Mouse (Mus musculus): ENCODE measurements around the gene Gas2l1. TPM values are rescaled to one million over a fixed set of nuclear protein-coding genes. Genes with fewer than 3 reads are reported as not detected.
A peak's percentile ranks its signal among the peaks of the same experiment; 100 is the strongest.

Gas2l1 gene
- 14.9 TPM in 2 replicates for polyA plus RNA-seq (2015; fragmentation: Nextera tagmentation; extraction: Ambion mirVana)

DNA sequence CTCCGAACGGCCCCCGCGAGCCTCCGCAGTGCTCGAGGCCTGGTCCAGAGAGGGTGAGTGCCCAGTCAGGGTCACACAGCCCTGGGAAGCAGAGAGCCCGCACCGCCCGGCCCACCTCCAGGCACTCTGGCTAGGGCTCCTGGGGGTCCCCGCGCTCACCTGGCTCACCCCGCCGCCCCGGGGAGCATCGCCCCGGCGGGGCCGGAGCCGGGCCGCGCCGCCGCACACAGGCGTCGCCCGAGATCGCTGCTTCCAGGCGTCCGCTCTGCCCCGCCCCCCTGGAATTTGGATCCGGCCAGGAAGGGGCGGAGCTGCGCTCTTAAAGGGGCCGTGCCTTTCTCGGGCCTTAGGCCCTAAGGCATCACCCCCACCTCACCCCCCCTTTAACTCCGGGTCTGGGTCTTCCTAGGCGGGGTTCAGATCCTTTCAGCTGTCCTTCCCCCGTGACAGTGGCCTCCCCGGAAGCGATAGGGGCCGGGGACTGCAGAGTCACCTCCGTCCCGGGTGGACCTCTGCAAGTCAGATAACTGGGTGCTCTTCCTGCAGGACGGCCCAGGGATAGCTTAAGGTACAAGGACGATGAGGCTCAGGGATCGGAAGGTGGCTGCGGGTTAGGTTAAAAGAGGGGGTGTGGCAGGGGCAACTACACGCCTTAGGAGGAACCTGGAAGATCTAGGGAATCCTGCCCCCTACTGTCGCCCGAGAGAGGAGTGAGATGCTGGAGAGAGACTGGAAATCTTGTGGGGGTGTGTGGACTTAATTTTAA, at the start of gene Gas2l1:
TSS of gene Gas2l1 (minus strand) at position 272 of the 766 bp plus-strand sequence.
- H3K27ac ChIP-seq (ENCODE audit: low read depth): peak within 1 kb of the TSS; percentile 50
- WGBS (ENCODE audit: insufficient replicate concordance): under 1% methylated on average over 50 of the region's 50 CpGs
- peak within 1 kb of the TSS; percentile 76 for H3K9ac ChIP-seq (replicated peaks)
- ATAC-seq (peak; percentile 71), DNase-seq (peak; percentile 90)
- H3K9me3 ChIP-seq (ENCODE audit: low read length): no peaks in the 10 kb centered on the region
- H3K4me3 ChIP-seq (ENCODE audit: low read depth, low read length): peak within 1 kb of the TSS; percentile 64
- H3K36me3 ChIP-seq (replicated peaks; ENCODE audit: insufficient read depth, low read length): peaks cover 19% of the 10 kb centered on the region
- peak; percentile 74 for TF ChIP-seq CTCF (IDR thresholded peaks at IDR 0.05; ENCODE audit: low read depth)
- TF ChIP-seq EP300 (IDR thresholded peaks at IDR 0.05; ENCODE audit: low read depth): no peak
- peaks cover 45% of the 10 kb centered on the region for H3K27me3 ChIP-seq (ENCODE audit: insufficient read depth, low read length)
- H3K4me2 ChIP-seq (ENCODE audit: low read depth, low read length): peak within 1 kb of the TSS; percentile 99
- peaks cover 31% of the 10 kb centered on the region for H3K4me1 ChIP-seq (ENCODE audit: insufficient read depth)

DNA sequence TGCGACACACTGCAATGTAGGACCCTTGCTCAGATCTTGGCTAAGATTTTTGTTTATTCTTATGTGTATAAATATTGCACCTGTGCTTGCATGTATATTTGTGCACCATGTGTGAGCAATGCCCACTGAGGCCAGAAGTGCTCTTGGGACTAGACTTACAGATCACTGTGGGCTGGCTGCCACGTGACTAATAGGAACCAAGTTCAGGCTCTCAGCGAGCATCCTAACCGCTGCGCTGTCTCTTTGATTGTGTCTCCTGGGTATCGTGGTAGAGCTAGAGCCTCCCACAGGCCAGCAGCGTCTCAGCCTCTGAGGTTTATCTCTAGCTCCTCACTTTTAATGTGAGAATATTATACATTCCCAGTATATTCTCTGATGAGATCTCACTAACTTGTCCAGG, 48.5 kb upstream of the Gas2l1 start:
- DNase-seq (no peak), ATAC-seq (no peak)
- no peaks in the 10 kb centered on the region for H3K27me3 ChIP-seq (ENCODE audit: insufficient read depth, low read length)
- H3K4me3 ChIP-seq (ENCODE audit: low read depth, low read length): no peak overlapping the region
- H3K4me2 ChIP-seq (ENCODE audit: low read depth, low read length): no peak overlapping the region
- no peaks in the 10 kb centered on the region for H3K4me1 ChIP-seq (ENCODE audit: insufficient read depth)
- no peaks in the 10 kb centered on the region for H3K36me3 ChIP-seq (replicated peaks; ENCODE audit: insufficient read depth, low read length)
- H3K9ac ChIP-seq (replicated peaks): no peak overlapping the region
- H3K9me3 ChIP-seq (ENCODE audit: low read length): no peaks in the 10 kb centered on the region
- 78% methylated on average over 7 of the region's 7 CpGs for WGBS (ENCODE audit: insufficient replicate concordance)
- TF ChIP-seq EP300 (IDR thresholded peaks at IDR 0.05; ENCODE audit: low read depth): no peak
- no peak for TF ChIP-seq CTCF (IDR thresholded peaks at IDR 0.05; ENCODE audit: low read depth)
- no peak overlapping the region for H3K27ac ChIP-seq (ENCODE audit: low read depth)

DNA sequence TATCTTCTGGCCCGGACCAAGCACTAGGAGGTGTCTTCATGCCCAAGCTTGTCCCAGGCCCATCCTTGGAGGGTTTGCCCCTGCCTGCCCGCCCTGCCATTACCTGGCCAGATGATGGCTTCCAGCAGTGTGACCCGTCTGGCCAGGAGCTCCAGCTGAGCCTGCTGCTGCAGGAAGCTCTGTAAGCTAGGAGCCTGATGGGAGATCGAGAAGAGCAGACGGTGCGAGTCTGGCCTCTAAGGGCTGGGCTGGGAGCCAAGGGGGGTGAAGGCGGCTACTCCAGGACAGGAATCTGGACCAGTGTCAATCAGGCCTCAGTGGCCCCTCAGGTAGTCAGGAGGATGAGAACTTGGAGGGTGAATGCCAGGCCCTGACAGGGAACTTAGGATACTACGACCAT, 44.3 kb upstream of the Gas2l1 start:
- Histone ChIP-seq H3K27ac (ENCODE audit: low read depth) (no peak overlapping the region), H3K9me3 (ENCODE audit: low read length) (no peaks in the 10 kb centered on the region), H3K4me1 (ENCODE audit: insufficient read depth) (no peaks in the 10 kb centered on the region), H3K27me3 (ENCODE audit: insufficient read depth, low read length) (no peaks in the 10 kb centered on the region), H3K36me3 (replicated peaks; ENCODE audit: insufficient read depth, low read length) (0 out of 2 replicates have a peak, but pooled peaks cover 5% of the 10 kb centered on the region), H3K4me2 (ENCODE audit: low read depth, low read length) (no peak overlapping the region), H3K9ac (replicated peaks) (no peak overlapping the region), H3K4me3 (ENCODE audit: low read depth, low read length) (no peak overlapping the region)
- TF ChIP-seq EP300 (IDR thresholded peaks at IDR 0.05; ENCODE audit: low read depth): no peak
- TF ChIP-seq CTCF (IDR thresholded peaks at IDR 0.05; ENCODE audit: low read depth): no peak
- DNase-seq: no peak
- WGBS (ENCODE audit: insufficient replicate concordance): 71% methylated on average over 8 of the region's 8 CpGs
- no peak for ATAC-seq

DNA sequence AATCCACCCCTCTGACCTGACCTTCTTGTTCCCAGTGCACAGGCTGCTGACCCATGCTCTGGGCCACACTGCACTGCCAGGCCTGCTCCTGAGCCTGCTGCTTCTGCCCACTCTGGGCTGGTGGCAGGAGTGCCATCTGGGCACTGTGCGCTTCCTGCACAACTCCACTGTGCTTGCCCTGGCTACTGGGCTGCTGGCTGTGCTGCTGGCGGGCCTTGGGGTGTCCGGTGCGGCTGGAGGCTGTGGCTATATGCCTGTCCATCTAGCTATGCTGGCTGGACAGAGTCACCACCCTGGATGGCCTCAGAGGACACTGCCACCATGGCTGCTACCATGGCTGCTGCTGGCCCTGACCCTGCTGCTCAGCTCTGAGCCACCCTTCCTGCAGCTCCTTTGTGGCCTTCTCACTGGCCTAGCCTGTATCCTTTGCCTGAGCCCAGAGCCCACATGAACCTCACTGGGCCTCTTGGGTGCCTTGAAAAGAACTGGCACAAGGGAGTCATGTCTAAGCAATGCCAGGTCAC, 38.9 kb upstream of the Gas2l1 start:
- no peak for TF ChIP-seq EP300 (IDR thresholded peaks at IDR 0.05; ENCODE audit: low read depth)
- TF ChIP-seq CTCF (IDR thresholded peaks at IDR 0.05; ENCODE audit: low read depth): no peak
- Histone ChIP-seq H3K9ac (replicated peaks) (no peak overlapping the region), H3K27ac (ENCODE audit: low read depth) (no peak overlapping the region), H3K27me3 (ENCODE audit: insufficient read depth, low read length) (no peaks in the 10 kb centered on the region), H3K9me3 (ENCODE audit: low read length) (no peaks in the 10 kb centered on the region), H3K4me1 (ENCODE audit: insufficient read depth) (peaks cover 6% of the 10 kb centered on the region), H3K4me3 (ENCODE audit: low read depth, low read length) (no peak overlapping the region), H3K4me2 (ENCODE audit: low read depth, low read length) (no peak overlapping the region), H3K36me3 (replicated peaks; ENCODE audit: insufficient read depth, low read length) (0 out of 2 replicates have a peak, but pooled peaks cover 14% of the 10 kb centered on the region)
- no peak for ATAC-seq
- DNase-seq: no peak
- 91% methylated on average over 4 of the region's 4 CpGs for WGBS (ENCODE audit: insufficient replicate concordance)

DNA sequence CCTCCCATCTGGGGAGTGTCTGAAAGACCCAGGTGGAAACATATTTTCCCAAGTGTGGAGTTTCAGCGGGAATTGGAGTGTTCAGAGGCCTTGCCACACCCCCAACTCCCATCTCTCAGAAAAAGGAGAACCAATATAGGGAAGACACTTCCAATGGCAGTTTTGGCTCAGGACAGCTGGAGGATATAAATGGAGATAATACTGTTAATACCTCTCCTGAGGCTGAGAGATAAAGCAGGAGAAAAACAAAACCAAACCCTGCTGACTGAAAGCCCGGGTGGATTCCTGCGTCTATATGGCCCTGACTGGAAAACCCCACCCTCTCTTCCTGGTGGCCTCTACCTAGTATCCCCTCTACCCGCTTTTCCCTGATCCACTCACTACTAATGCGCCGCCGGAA, 37.3 kb upstream of the Gas2l1 start:
- ATAC-seq: no peak
- WGBS (ENCODE audit: insufficient replicate concordance): 64% methylated on average over 7 of the region's 7 CpGs
- Histone ChIP-seq H3K27me3 (ENCODE audit: insufficient read depth, low read length) (no peaks in the 10 kb centered on the region), H3K9me3 (ENCODE audit: low read length) (no peaks in the 10 kb centered on the region), H3K36me3 (replicated peaks; ENCODE audit: insufficient read depth, low read length) (0 out of 2 replicates have a peak, but pooled peaks cover 14% of the 10 kb centered on the region), H3K27ac (ENCODE audit: low read depth) (no peak overlapping the region), H3K4me2 (ENCODE audit: low read depth, low read length) (no peak overlapping the region), H3K4me1 (ENCODE audit: insufficient read depth) (peaks cover 6% of the 10 kb centered on the region), H3K4me3 (ENCODE audit: low read depth, low read length) (no peak overlapping the region), H3K9ac (replicated peaks) (no peak overlapping the region)
- DNase-seq: no peak
- no peak for TF ChIP-seq CTCF (IDR thresholded peaks at IDR 0.05; ENCODE audit: low read depth)
- TF ChIP-seq EP300 (IDR thresholded peaks at IDR 0.05; ENCODE audit: low read depth): peak; percentile 82

DNA sequence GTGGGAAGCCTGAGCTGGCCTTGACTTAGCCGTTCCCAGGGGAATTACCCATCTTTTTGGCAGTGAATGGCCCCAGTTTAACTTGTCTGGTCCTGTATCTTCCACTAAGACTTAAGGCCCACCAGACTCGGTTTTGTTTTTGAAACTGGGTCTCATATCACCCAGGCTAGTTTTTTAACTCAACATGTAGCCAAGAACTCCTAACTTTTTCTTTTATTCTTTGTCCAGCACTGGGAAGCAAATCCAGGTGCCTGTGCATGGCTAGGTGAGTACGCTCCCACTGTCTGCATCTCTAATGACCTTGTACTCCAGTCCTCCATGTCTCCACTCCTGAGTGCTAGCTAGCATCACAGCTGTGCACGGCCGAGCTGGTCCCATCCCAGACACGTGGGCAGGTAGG, 36.5 kb upstream of the Gas2l1 start:
- no peak for ATAC-seq
- no peak for TF ChIP-seq EP300 (IDR thresholded peaks at IDR 0.05; ENCODE audit: low read depth)
- TF ChIP-seq CTCF (IDR thresholded peaks at IDR 0.05; ENCODE audit: low read depth): no peak
- H3K27ac ChIP-seq (ENCODE audit: low read depth): no peak overlapping the region
- peaks cover 8% of the 10 kb centered on the region for H3K4me1 ChIP-seq (ENCODE audit: insufficient read depth)
- H3K4me3 ChIP-seq (ENCODE audit: low read depth, low read length): no peak overlapping the region
- 80% methylated on average over 6 of the region's 6 CpGs for WGBS (ENCODE audit: insufficient replicate concordance)
- no peaks in the 10 kb centered on the region for H3K27me3 ChIP-seq (ENCODE audit: insufficient read depth, low read length)
- H3K36me3 ChIP-seq (replicated peaks; ENCODE audit: insufficient read depth, low read length): 0 out of 2 replicates have a peak, but pooled peaks cover 14% of the 10 kb centered on the region
- no peak for DNase-seq
- H3K4me2 ChIP-seq (ENCODE audit: low read depth, low read length): no peak overlapping the region
- H3K9me3 ChIP-seq (ENCODE audit: low read length): no peaks in the 10 kb centered on the region
- no peak overlapping the region for H3K9ac ChIP-seq (replicated peaks)
